Mouse (Mus musculus) heart, adult 2 months (tissue): ENCODE measurements around the gene Olfr491.

Experiments used
- CTCF ChIP-seq: fragments of 200-600 bp; IDR thresholded peaks from 2 replicates; pipeline ENCODE4 v1.8.1; 2022; ENCODE audit warnings: antibody characterized with exemption, mild to moderate bottlenecking, moderate library complexity
- EP300 ChIP-seq: fragments of 200-500 bp; IDR thresholded peaks from 2 replicates; pipeline ENCODE4 v1.6.1; 2011; ENCODE audit warnings: low read depth, low read length, control low read depth; ENCODE audit not compliant: insufficient read depth
- POLR2A ChIP-seq: fragments of 200-500 bp; IDR thresholded peaks from 2 replicates; pipeline ENCODE4 v1.6.1; 2011; ENCODE audit warnings: mild to moderate bottlenecking, low read depth, low read length, control low read depth; ENCODE audit not compliant: insufficient read depth

GRCm38 (mm10) chr7:108313151-108313550, at the start of gene Olfr491:
- TF ChIP-seq CTCF (no peak), POLR2A (no peak), EP300 (no peak)
